In genomic region chr7:46609317-46609716, GRCm38 (mm10) we compare ENCODE assay signal across 20 mouse cellular contexts. TPM values are rescaled to one million over a fixed set of nuclear protein-coding genes. Genes with fewer than 3 reads are reported as not detected.
DNase-seq lines count a peak whose midpoint lies in the region; ATAC-seq and TF ChIP-seq lines count a peak whose summit lies in the region.
"Had no signal": no experiment of that assay in that cellular context is flagged by ENCODE, and none has a peak within 500 bp of the region (broad histone marks: within the 10 kb centered on the region; RNA-seq: fewer than 3 reads in every experiment).

No protein-coding gene starts in this region.

- no peak overlapping the region for H3K4me2 ChIP-seq in forebrain, embryonic 13.5 days
- H3K4me2 ChIP-seq: embryonic facial prominence, embryonic 13.5 days; heart, embryonic 12.5 days; hindbrain, embryonic 14.5 days had no signal

- H3K4me1 ChIP-seq in cerebellum, adult 2 months (ENCODE audit: control insufficient read depth, insufficient read depth, low read length) = peaks cover 72% of the 10 kb centered on the region
- peaks cover 12% of the 10 kb centered on the region; the same call in 1 of the 2 replicates for H3K4me1 ChIP-seq in forebrain, embryonic 13.5 days

- no peak for TF ChIP-seq CTCF in cerebellum, adult 2 months (IDR thresholded peaks at IDR 0.05; ENCODE audit: borderline replicate concordance, insufficient read depth, low read depth, low read length)

- no peaks in the 10 kb centered on the region for H3K27me3 ChIP-seq in cerebellum, adult 2 months (ENCODE audit: control insufficient read depth, insufficient read depth, low read length)
- no peaks in the 10 kb centered on the region for H3K27me3 ChIP-seq in forebrain, embryonic 13.5 days
- H3K27me3 ChIP-seq: CH12.LX; embryonic facial prominence, embryonic 13.5 days; heart, embryonic 12.5 days; Patski had no signal

- H3K36me3 ChIP-seq in forebrain, embryonic 13.5 days (ENCODE audit: poor library complexity, severe bottlenecking) = peaks cover 11% of the 10 kb centered on the region; the same call in 1 of the 2 replicates
- H3K36me3 ChIP-seq: heart, embryonic 12.5 days had no signal

- H3K4me3 ChIP-seq in cerebellum, adult 2 months (replicated peaks; ENCODE audit: insufficient read depth, low read depth, low read length) = no peak overlapping the region
- no peak overlapping the region for H3K4me3 ChIP-seq in forebrain, embryonic 13.5 days
- H3K4me3 ChIP-seq: embryonic facial prominence, embryonic 13.5 days; gastrocnemius, adult 2 months; heart, embryonic 12.5 days; hindbrain, embryonic 10.5 days had no signal

- intact Hi-C loops in left cerebral cortex, postnatal 25 days (cut with DNase I) = loop anchor here (10.0 kb wide), 1 partner anchor 515 kb away; no protein-coding TSS in a partner anchor

- 25% methylated on average over 4 of the region's 4 CpGs for WGBS in cerebellum, adult 2 months
- 87% methylated on average over 4 of the region's 4 CpGs for WGBS in forebrain, embryonic 13.5 days

- H3K9ac ChIP-seq in forebrain, embryonic 13.5 days = no peak overlapping the region
- H3K9ac ChIP-seq: embryonic facial prominence, embryonic 13.5 days; heart, embryonic 12.5 days; hindbrain, embryonic 14.5 days had no signal

- ATAC-seq in forebrain, embryonic 13.5 days = no peak
- ATAC-seq: activated CD4-positive, CD25-positive, alpha-beta regulatory T cell, adult 4 months; forebrain, embryonic 14.5 days; intestine, embryonic 16.5 days; Patski had no signal

- peak; percentile 47 for DNase-seq in cerebellum, adult 11 months
- DNase-seq in cerebellum, adult 8-10 months = no peak
- peak; percentile 59 to 81 for DNase-seq in cerebellum, adult 2 months
- peak; percentile 49 to 53 for DNase-seq in cerebellum, postnatal 36 days
- no peak for DNase-seq in left cerebral cortex, postnatal 25 days (ENCODE audit: low spot score in 2 of 2)
- DNase-seq in adipocyte (ENCODE audit: low spot score) = no peak
- DNase-seq: adrenal gland, postnatal 10 days; gastrocnemius, adult 2 months; gastrocnemius, postnatal 25 days; kidney, adult 2 months had no signal

- TF ChIP-seq POLR2A in cerebellum, adult 2 months (IDR thresholded peaks at IDR 0.05; ENCODE audit: borderline replicate concordance, insufficient read depth, low read length) = no peak

- peak overlapping the region; percentile 51 for H3K27ac ChIP-seq in cerebellum, adult 2 months (ENCODE audit: insufficient read depth, low read length)
- no peak overlapping the region for H3K27ac ChIP-seq in forebrain, embryonic 13.5 days
- H3K27ac ChIP-seq: embryonic facial prominence, embryonic 13.5 days; gastrocnemius, adult 2 months; hindbrain, embryonic 10.5 days; hindbrain, embryonic 14.5 days had no signal

- H3K9me3 ChIP-seq in forebrain, embryonic 13.5 days (replicated peaks) = no peaks in the 10 kb centered on the region
- H3K9me3 ChIP-seq: embryonic facial prominence, embryonic 13.5 days; heart, embryonic 12.5 days; hindbrain, embryonic 10.5 days had no signal

RNA-seq across cellular contexts. Expression of gene Sergef, which starts 30.3 kb away (rescaled TPM):
- 38.7 and 41.1 TPM in 2 replicates for polyA plus RNA-seq in cerebellum, adult 2 months (2012; rRNA removed)
- polyA plus RNA-seq in forebrain, embryonic 13.5 days (2015; fragmentation: Nextera tagmentation; extraction: Ambion mirVana) = 25.0 and 26.6 TPM in 2 replicates
- total RNA-seq in left cerebral cortex, postnatal 25 days (2021) = 10 to 100 TPM; 59.7 to 69.3 TPM

Comparison
In these comparisons a context has a peak if more than half of its experiments do, and no peak if none do; other contexts are left out.
1. DNase-seq: peak in cerebellum, adult 11 months (single experiment), cerebellum, adult 2 months (2 of 2) and cerebellum, postnatal 36 days (2 of 2); none in cerebellum, adult 8-10 months (single experiment), left cerebral cortex, postnatal 25 days (0 of 2) and adipocyte (single experiment).